Mouse (Mus musculus) liver, embryonic 14 days (tissue): ENCODE measurements around the gene Fsd1l. TPM values are rescaled to one million over a fixed set of nuclear protein-coding genes. Genes with fewer than 3 reads are reported as not detected.

Experiments
- polyA plus RNA-seq: library from polyadenylated mRNA; depleted of rRNA; stranded (reverse); fragments of >200 nt; gene quantifications from 2 replicates; pipeline ENCODE4 v1.2.3, GENCODE M21; 2012; rRNA removed

Fsd1l gene
- 0.57 and 0.62 TPM in 2 replicates for polyA plus RNA-seq

GRCm38 (mm10) chr4:53631316-53632010, at the start of gene Fsd1l:
Gene Fsd1l (plus strand): TSS chr4:53631471.

GRCm38 (mm10) chr4:53713704-53714050, 82.4 kb downstream of the Fsd1l start, which contains the start of gene Fktn:
Gene Fktn (plus strand): TSS chr4:53713998.

Other genes starting within 250 kb of the Fsd1l start
- 8.8 and 9.3 TPM in 2 replicates for gene Slc44a1, start 191.1 kb upstream of the Fsd1l start, polyA plus RNA-seq
- gene Fktn, start 82.5 kb downstream of the Fsd1l start, polyA plus RNA-seq, result 2.3 and 2.5 TPM in 2 replicates
- 0.01 and 0.02 TPM in 2 replicates for gene Tal2, start 148.2 kb downstream of the Fsd1l start, polyA plus RNA-seq
- gene Tmem38b, start 194.6 kb downstream of the Fsd1l start, polyA plus RNA-seq, result 2.0 and 2.7 TPM in 2 replicates